Mouse (Mus musculus) liver, postnatal 0 days (tissue): ENCODE measurements at regions not wholly inside any gene's neighbourhood (a gene's known extent, or its start where the extent isn't known, plus 50 kb on each side); places are given as distances from the start of the nearest gene placed in this dataset.

Experiments used
- CTCF ChIP-seq: sonication (generic); IDR thresholded peaks from 2 replicates; pipeline ENCODE4 v1.5.1; 2016; ENCODE audit warnings: antibody characterized with exemption, low read depth
- EP300 ChIP-seq: IDR thresholded peaks from 2 replicates; pipeline ENCODE4 v1.6.1; 2016; ENCODE audit warnings: antibody characterized with exemption, low read depth, mild to moderate bottlenecking

DNA sequence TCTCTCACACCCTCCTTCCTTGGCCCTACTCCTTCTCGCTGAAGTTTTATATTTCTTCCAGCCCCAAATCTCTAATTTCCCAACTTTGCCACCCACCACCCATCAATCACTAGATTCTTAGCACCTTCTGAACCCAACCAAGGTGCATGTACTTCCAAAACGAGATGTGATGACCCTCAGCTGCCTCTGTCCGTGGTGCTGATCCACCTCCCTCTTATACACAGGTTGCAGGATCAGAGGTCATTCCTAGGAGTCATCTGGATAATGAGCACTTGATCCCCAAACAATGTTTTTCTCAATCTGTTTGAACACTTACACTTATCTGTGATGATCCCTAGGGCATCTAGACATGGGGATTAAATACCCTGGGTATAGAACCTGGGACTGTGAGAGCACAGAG, 156.5 kb downstream of the Dhx35 start:
- no peak for TF ChIP-seq CTCF
- no peak for TF ChIP-seq EP300
